Mouse (Mus musculus) splenic B cell, adult 2 months (primary cell): Measurements from ENCODE around the gene Sidt2.

Source experiments
- DNase-seq: peaks from one replicate; pipeline ENCODE4 v3.0.0-alpha.2; 2011; ENCODE audit warnings: low read depth, low spot score
- H3K27me3 ChIP-seq: 2 replicates; pipeline ENCODE4 v1.6.1; 2012; ENCODE audit warnings: mild to moderate bottlenecking, low read length, moderate library complexity, mixed read lengths; ENCODE audit not compliant: control insufficient read depth, poor library complexity, insufficient read depth, severe bottlenecking
- H3K36me3 ChIP-seq: 2 replicates; pipeline ENCODE4 v1.6.1; 2012; ENCODE audit warnings: mild to moderate bottlenecking, low read length, moderate library complexity, mixed read lengths; ENCODE audit not compliant: control insufficient read depth, poor library complexity, insufficient read depth, severe bottlenecking

Gene Sidt2

GRCm38 (mm10) chr9:45907078-45907428 lies 48.0 kb downstream of the Sidt2 start:
- DNase-seq, result peak; percentile 47
- 0 out of 2 replicates have a peak, but pooled peaks cover 1% of the 10 kb centered on the region for H3K36me3 ChIP-seq
- no peaks in the 10 kb centered on the region for H3K27me3 ChIP-seq

DNA sequence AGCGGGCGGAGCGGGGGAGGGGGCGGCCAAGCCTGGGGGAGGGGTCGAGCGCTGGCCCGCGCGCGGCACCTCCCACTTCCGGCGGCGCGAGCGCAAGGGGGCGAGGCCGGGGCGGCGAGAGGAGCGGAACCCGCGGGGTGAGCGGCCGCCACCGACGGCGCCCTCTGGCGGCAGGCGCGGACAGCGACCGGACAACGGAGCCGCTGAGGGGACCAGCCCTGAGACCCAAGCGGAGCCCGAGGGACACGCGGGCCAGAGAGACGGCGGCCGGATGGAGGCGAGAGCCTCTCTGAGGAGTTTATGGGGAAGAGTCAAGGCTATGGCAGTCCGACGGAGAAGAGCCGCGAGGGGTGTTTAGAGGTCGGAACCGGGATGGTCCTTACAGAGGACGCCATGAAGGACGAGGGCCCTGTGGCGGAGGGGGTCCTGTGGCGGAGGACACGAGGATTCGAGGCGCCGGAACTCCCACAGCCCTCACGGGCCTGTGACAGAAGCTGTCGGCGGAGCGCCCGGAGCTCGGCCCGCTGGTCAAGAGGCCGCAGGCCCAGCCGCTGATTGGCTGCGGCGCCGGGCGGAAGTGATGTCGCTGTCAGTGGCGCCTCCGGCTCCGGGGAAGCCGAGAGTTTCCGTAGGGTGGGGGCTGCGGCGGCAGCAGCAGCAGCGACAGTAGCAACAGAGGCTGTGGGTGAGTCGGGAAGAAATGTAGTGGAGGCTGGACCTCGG lies 48.5 kb downstream of the Sidt2 start, which contains the start of the genes Pcsk7 and Rnf214:
Pcsk7 (plus strand) TSS at position 143 of the 723 bp plus-strand sequence.
Rnf214 (minus strand) TSS at position 557 of the 723 bp plus-strand sequence.
- no peaks in the 10 kb centered on the region for H3K27me3 ChIP-seq
- no peaks in the 10 kb centered on the region for H3K36me3 ChIP-seq
- DNase-seq, result peak; percentile 91

DNA sequence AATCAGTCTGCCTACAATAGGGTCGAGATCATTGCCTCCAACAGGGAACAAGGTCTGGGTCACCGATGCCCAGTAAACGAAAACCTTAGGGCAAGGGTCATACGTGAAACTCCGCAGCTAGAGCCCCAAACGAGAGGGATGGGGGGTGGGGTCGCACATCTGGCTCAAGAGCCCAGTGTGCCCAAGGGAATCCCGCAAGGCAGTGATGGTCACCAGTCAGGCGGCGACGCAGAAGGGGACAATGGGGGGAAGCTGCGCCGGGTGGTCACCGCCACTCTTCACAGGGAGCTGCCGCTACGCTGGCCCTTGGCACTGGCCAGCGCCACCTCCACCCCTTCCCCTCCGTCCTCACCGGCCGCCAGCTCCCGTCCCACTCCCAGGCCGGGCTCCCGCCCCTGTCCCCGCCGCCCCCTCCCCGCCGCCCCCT lies 49.2 kb downstream of the Sidt2 start:
- Histone ChIP-seq H3K27me3 (no peaks in the 10 kb centered on the region), H3K36me3 (0 out of 2 replicates have a peak, but pooled peaks cover 2% of the 10 kb centered on the region)
- DNase-seq, result peak; percentile 31

GRCm38 (mm10) chr9:45905196-45905595 lies 49.9 kb downstream of the Sidt2 start:
- Histone ChIP-seq H3K27me3 (no peaks in the 10 kb centered on the region), H3K36me3 (0 out of 2 replicates have a peak, but pooled peaks cover 2% of the 10 kb centered on the region)
- DNase-seq, result no peak

DNA sequence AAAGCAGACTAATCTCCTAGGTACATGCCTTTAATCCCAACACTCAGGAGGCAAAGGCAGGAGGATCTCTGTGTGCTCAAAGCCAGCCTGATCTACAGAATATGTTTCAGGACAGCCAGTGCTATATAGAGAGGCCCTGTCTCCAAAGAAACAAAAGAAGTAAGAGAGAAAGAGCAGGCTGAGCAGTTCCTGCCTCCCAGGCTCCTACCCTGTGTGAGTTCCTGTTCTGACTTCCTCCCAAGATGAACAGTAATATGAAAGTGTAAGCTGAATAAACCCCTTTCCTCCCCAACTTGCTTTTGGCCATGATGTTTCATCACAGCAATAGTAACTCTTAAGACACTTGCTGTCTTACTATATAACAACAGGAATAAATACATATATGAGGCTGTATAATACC lies 61.4 kb downstream of the Sidt2 start:
- H3K36me3 ChIP-seq, result peaks cover 11% of the 10 kb centered on the region
- DNase-seq, result no peak
- no peaks in the 10 kb centered on the region for H3K27me3 ChIP-seq
